Mouse (Mus musculus) C2C12 (cell line): Measurements from ENCODE around the gene D8Ertd738e. TPM values are rescaled to one million over a fixed set of nuclear protein-coding genes. Genes with fewer than 3 reads are reported as not detected.

Source experiments
- H3K27me3 ChIP-seq: one replicate; pipeline ENCODE4 v1.6.1; 2011; ENCODE audit not compliant: control insufficient read depth, insufficient read depth, insufficient read length
- H3K36me3 ChIP-seq: one replicate; pipeline ENCODE4 v1.6.1; 2011; ENCODE audit not compliant: control insufficient read depth, insufficient read depth
- H3K4me3 ChIP-seq: one replicate; pipeline ENCODE4 v1.5.1; 2011; ENCODE audit warnings: mild to moderate bottlenecking, control low read depth; ENCODE audit not compliant: poor library complexity, insufficient read depth, severe bottlenecking
- H3K79me2 ChIP-seq: one replicate; pipeline ENCODE4 v1.6.1; 2011; ENCODE audit not compliant: control insufficient read depth, insufficient read depth
- H3K79me3 ChIP-seq: one replicate; pipeline ENCODE4 v1.6.1; 2011; ENCODE audit warnings: low read depth, control low read depth
- H3ac ChIP-seq: one replicate; pipeline ENCODE3; 2011; ENCODE audit warnings: low read depth; ENCODE audit not compliant: control insufficient read depth, insufficient read length
- CEBPB ChIP-seq: IDR thresholded peaks from one replicate; pipeline ENCODE4 v1.6.1; 2011; ENCODE audit warnings: low read depth, mild to moderate bottlenecking, control low read depth, moderate library complexity
- CTCF ChIP-seq: IDR thresholded peaks from one replicate; pipeline ENCODE4 v1.5.1; 2011; ENCODE audit not compliant: control insufficient read depth, insufficient read depth, insufficient read length
- FOSL1 ChIP-seq: IDR thresholded peaks from one replicate; pipeline ENCODE4 v1.8.0; 2011; ENCODE audit warnings: mild to moderate bottlenecking, low read length; ENCODE audit not compliant: poor library complexity, insufficient read depth, severe bottlenecking
- MAX ChIP-seq: IDR thresholded peaks from one replicate; pipeline ENCODE4 v1.6.1; 2011; ENCODE audit warnings: mild to moderate bottlenecking, control low read depth
- MYOD1 ChIP-seq: IDR thresholded peaks from one replicate; pipeline ENCODE4 v1.6.1; 2011; ENCODE audit warnings: low read depth; ENCODE audit not compliant: control insufficient read depth, insufficient read length
- MYOG ChIP-seq: IDR thresholded peaks from one replicate; pipeline ENCODE4 v1.6.1; 2011; ENCODE audit not compliant: control insufficient read depth, insufficient read length; ENCODE audit errors: extremely low read depth
- USF1 ChIP-seq: IDR thresholded peaks from one replicate; pipeline ENCODE4 v1.6.1; 2011; ENCODE audit warnings: low read depth, mild to moderate bottlenecking, control low read depth, moderate library complexity
- polyA plus RNA-seq: library from polyadenylated mRNA; unstranded; fragments of >200 nt; fragmentation: generic; extraction: Trizol; gene quantifications from one replicate; pipeline ENCODE4 v1.2.1, GENCODE M21; 2012; ENCODE audit warnings: missing spikeins

Gene D8Ertd738e
- polyA plus RNA-seq, 1 experiment: 281 TPM

DNA sequence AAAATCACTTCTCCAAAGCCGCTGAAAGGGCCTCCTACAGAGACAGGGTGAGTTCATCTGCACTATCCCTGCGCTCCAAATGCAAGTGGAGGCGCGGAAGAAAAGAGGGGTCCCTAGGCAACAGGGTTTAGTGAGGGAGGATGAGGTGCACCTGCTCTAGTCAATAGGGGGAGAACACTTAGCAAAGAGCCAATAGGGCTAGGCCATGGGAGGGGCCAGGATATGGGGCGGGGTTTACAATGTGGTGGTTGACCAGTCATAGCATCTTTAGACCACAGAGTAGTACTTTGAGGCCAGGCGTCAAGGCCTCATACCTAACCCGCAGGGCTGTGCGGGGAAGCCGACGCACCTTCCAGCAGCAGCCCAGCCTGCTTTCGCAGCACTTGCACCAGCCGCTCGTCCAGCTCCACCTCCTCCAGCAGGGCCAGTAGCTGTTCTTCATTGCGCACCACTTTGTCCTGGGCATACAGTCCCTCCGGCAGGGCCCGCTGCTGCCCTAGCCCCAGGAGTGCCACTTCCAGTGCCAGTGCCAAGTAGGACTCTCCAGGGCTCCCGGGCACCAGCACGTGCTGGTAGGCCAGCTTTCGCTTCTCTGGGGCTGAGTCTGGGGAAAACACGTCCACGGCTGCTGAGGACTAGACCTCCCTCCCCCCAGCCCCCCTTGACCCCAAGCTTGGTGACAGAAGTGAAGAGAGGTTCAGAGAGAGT, 26.0 kb downstream of the D8Ertd738e start:
- Histone ChIP-seq H3K27me3 (no peaks in the 10 kb centered on the region), H3K79me3 (no peaks in the 10 kb centered on the region), H3ac (no peak overlapping the region), H3K79me2 (no peaks in the 10 kb centered on the region), H3K4me3 (no peak overlapping the region), H3K36me3 (peaks cover 34% of the 10 kb centered on the region)
- no peak for TF ChIP-seq FOSL1
- no peak for TF ChIP-seq USF1
- no peak for TF ChIP-seq CTCF
- no peak for TF ChIP-seq CEBPB
- no peak for TF ChIP-seq MYOD1
- TF ChIP-seq MYOG: no peak
- TF ChIP-seq MAX: no peak

DNA sequence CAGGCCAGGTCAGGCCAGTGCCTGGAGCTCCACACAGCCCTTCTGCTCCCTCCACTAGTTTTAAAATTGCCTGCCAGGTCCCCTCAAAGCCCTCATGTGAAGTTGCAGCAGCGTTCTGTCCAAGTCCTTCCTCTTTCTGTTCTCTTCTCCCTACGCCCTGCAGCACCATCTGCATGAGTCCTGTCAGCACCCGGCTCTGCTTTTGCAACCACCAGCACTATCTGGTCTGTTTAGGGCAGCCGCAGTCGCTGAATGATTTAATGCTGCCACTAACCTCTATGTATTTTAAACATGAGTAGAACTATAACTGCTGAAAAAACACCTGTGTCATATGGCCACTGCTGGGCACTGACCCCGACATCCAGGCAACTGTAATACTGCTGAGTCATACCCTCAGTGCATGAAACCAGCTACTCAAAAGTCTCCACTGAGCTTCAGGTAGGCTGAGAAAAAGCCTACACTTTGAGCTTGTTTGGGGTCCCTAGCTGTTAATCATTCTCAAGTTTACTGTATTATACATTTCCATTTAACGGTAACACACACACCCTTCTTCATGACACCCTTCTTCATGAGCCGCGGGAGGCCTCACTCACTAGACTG, 26.9 kb downstream of the D8Ertd738e start:
- Histone ChIP-seq H3K79me2 (no peaks in the 10 kb centered on the region), H3K4me3 (no peak overlapping the region), H3K36me3 (peaks cover 29% of the 10 kb centered on the region), H3K79me3 (no peaks in the 10 kb centered on the region), H3K27me3 (no peaks in the 10 kb centered on the region), H3ac (no peak overlapping the region)
- TF ChIP-seq FOSL1: no peak
- no peak for TF ChIP-seq MYOD1
- no peak for TF ChIP-seq CTCF
- no peak for TF ChIP-seq MAX
- no peak for TF ChIP-seq USF1
- TF ChIP-seq MYOG: no peak
- TF ChIP-seq CEBPB: no peak

DNA sequence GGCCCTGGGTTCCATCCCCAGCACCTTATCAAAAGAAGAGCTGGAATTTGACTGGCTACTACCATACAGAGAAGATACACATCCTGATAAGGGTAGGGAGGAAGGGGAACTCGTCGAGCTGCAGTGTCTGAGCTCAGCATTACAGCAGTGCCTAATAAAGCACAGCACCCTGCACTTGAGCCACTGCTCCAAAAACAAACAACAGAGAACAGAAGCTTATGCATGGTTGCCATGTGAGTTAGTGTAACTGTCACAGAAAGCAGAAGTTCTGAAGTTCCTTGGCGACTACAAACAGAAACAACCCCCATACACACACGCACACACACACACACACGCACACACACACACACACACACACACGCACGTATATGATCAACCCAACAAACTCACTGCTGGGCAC, 29.4 kb downstream of the D8Ertd738e start:
- TF ChIP-seq CTCF (no peak), MYOD1 (no peak), USF1 (no peak), CEBPB (no peak), FOSL1 (no peak), MAX (no peak), MYOG (no peak)
- Histone ChIP-seq H3K4me3 (no peak overlapping the region), H3K79me3 (no peaks in the 10 kb centered on the region), H3K36me3 (peaks cover 32% of the 10 kb centered on the region), H3ac (no peak overlapping the region), H3K79me2 (no peaks in the 10 kb centered on the region), H3K27me3 (no peaks in the 10 kb centered on the region)

DNA sequence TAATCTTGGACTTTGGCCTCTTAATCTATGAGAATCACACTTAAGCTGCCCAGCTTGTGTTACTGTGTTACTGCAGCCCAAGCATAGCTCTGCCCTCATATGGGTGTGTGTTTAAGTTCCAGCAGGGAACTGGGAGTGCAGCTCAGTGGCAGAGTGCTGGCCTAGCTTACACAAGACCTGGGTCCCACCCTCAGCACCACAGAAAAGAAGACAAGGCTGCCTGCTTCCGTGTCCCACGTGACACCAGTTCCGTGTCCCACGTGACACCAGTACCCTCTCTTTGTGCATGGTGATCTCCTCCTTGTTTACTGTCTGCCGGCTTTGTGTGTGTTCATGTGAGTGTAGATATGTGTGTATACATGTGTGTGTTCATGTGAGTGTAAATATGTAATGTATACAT, 31.4 kb downstream of the D8Ertd738e start:
- Histone ChIP-seq H3K79me2 (no peaks in the 10 kb centered on the region), H3K36me3 (peaks cover 32% of the 10 kb centered on the region)

DNA sequence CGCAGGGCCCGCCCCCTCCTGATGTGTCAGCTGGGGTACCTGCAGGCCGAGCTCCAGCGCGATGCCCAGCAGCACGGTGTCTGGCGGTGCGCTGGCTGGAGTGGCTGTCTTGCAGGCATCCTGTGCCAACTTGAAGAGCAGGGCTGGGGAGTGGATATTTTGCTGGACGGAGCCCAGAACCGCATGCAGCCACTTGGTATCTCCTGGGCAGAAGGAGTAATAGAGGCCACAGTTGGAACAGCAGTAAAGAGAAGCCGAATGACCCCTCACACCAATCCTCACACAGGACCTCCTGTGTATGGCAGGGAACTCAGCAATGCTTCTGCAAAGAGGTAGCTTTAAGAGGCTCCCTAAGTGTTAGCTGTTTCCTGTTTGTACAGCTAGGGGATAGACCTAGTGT, 32.3 kb downstream of the D8Ertd738e start:
- Histone ChIP-seq H3K79me3 (no peaks in the 10 kb centered on the region), H3K4me3 (no peak overlapping the region), H3K27me3 (no peaks in the 10 kb centered on the region), H3K36me3 (peaks cover 27% of the 10 kb centered on the region), H3ac (no peak overlapping the region), H3K79me2 (no peaks in the 10 kb centered on the region)
- TF ChIP-seq USF1 (no peak), MYOG (no peak), MYOD1 (no peak), CEBPB (no peak), FOSL1 (no peak), CTCF (no peak), MAX (no peak)

More for the DNA sequence above, 31.4 kb downstream of the D8Ertd738e start:
- TF ChIP-seq CEBPB (no peak), FOSL1 (no peak), MAX (no peak)
- no peak overlapping the region for H3ac ChIP-seq
- no peak overlapping the region for H3K4me3 ChIP-seq
- H3K27me3 ChIP-seq: no peaks in the 10 kb centered on the region
- H3K79me3 ChIP-seq: no peaks in the 10 kb centered on the region
